Comparison of ENCODE assay signal across 15 mouse cellular contexts in the genomic region with DNA sequence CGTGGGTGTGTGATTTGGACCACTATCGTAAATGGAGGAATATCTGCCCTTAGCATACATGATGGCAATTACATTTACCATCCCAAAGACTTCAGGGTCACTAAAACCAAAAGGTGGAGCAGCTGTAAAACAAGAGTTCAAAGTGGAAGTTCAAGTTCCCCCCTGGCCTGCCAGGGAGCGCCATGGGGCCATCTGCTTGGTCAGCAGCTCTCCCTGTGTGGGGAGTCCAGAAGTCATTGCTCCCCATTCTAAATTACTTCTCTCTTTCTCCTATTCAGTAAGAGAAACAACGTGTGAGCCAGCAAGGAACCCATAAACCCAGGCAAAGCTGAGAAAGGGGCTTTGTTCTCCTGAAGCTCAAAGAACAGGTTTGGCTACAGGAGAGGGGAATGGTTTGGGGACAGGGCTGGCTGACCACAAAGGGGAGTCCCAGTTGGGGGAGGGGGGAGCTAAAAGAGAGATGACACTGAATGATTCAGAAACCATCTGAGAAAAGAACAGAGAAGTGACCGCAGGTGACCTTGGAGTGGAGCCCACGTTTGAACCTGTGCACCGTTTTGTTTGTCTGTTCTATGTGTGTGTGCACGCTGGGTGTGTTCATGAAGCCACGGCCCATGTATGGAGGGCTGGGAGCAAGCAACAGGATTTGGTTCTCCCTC. TPM values are rescaled to one million over a fixed set of nuclear protein-coding genes. Genes with fewer than 3 reads are reported as not detected.
A peak's percentile ranks its signal among the peaks of the same experiment; 100 is the strongest.
DNase-seq lines count a peak whose midpoint lies in the region; ATAC-seq and TF ChIP-seq lines count a peak whose summit lies in the region.
"Had no signal": no experiment of that assay in that cellular context is flagged by ENCODE, and none has a peak within 500 bp of the region (broad histone marks: within the 10 kb centered on the region; RNA-seq: fewer than 3 reads in every experiment).

No protein-coding gene starts in this region.

- peak; percentile 96 for DNase-seq in heart, adult 11 months
- no peak for DNase-seq in spleen, adult 2 months (ENCODE audit: low read depth in 1 of 2, low spot score in 2 of 2)
- no peak for DNase-seq in spleen, adult 12 weeks (ENCODE audit: low spot score)
- no peak for DNase-seq in left cerebral cortex, postnatal 36 days (ENCODE audit: low spot score in 2 of 2)
- DNase-seq in embryo, embryonic 9.5 days (ENCODE audit: extremely low spot score), result no peak
- no peak for DNase-seq in cerebellum, postnatal 10 days
- DNase-seq: cerebellum, adult 8-10 months; right cerebral cortex, postnatal 14 days; thymus, adult 18-20 months had no signal

- peaks cover 9% of the 10 kb centered on the region for H3K4me1 ChIP-seq in heart, embryonic 12.5 days (replicated peaks)
- H3K4me1 ChIP-seq in spleen, adult 2 months (ENCODE audit: control insufficient read depth, insufficient read depth, insufficient read length), result peaks cover 28% of the 10 kb centered on the region
- peaks cover 35% of the 10 kb centered on the region for H3K4me1 ChIP-seq in liver, embryonic 15.5 days (replicated peaks)

- no peaks in the 10 kb centered on the region for H3K9me3 ChIP-seq in heart, embryonic 12.5 days (replicated peaks)
- no peaks in the 10 kb centered on the region for H3K9me3 ChIP-seq in liver, embryonic 15.5 days (replicated peaks)
- H3K9me3 ChIP-seq: heart, embryonic 15.5 days; limb, embryonic 13.5 days; midbrain, embryonic 10.5 days; neural tube, embryonic 12.5 days had no signal

- H3K4me3 ChIP-seq in heart, embryonic 12.5 days, result no peak overlapping the region
- H3K4me3 ChIP-seq in spleen, adult 2 months (ENCODE audit: extremely low read depth, insufficient read depth, insufficient read length), result no peak overlapping the region
- no peak overlapping the region for H3K4me3 ChIP-seq in liver, embryonic 15.5 days (replicated peaks)
- H3K4me3 ChIP-seq: heart, embryonic 15.5 days; limb, embryonic 13.5 days; midbrain, embryonic 10.5 days; neural tube, embryonic 12.5 days had no signal

- no peak overlapping the region for H3K9ac ChIP-seq in heart, embryonic 12.5 days
- no peak overlapping the region for H3K9ac ChIP-seq in liver, embryonic 15.5 days
- H3K9ac ChIP-seq: heart, embryonic 15.5 days; limb, embryonic 13.5 days; neural tube, embryonic 12.5 days had no signal

- H3K4me2 ChIP-seq in heart, embryonic 12.5 days, result no peak overlapping the region
- peak overlapping the region; percentile 62 for H3K4me2 ChIP-seq in liver, embryonic 15.5 days
- H3K4me2 ChIP-seq: heart, embryonic 15.5 days; limb, embryonic 13.5 days; neural tube, embryonic 12.5 days had no signal

- WGBS in heart, embryonic 12.5 days, result 65% methylated on average over 9 of the region's 9 CpGs
- WGBS in spleen, adult 2 months, result 42% methylated on average over 9 of the region's 9 CpGs
- 46% methylated on average over 9 of the region's 9 CpGs for WGBS in liver, embryonic 15.5 days (ENCODE audit: insufficient replicate concordance)

- H3K36me3 ChIP-seq in heart, embryonic 12.5 days, result no peaks in the 10 kb centered on the region
- H3K36me3 ChIP-seq in spleen, adult 2 months (ENCODE audit: control insufficient read depth, insufficient read depth, low read length), result no peaks in the 10 kb centered on the region
- H3K36me3 ChIP-seq in liver, embryonic 15.5 days (replicated peaks), result no peaks in the 10 kb centered on the region
- H3K36me3 ChIP-seq: heart, embryonic 15.5 days; limb, embryonic 13.5 days; midbrain, embryonic 10.5 days; neural tube, embryonic 12.5 days had no signal

- no peak for ATAC-seq in heart, embryonic 12.5 days (ENCODE audit: insufficient number of reproducible peaks, low FRiP score)
- no peak for ATAC-seq in liver, embryonic 15.5 days (ENCODE audit: insufficient read depth)

- intact Hi-C loops in left cerebral cortex, postnatal 36 days (cut with DNase I), result no loop called here

- peaks cover 11% of the 10 kb centered on the region; the same call in 1 of the 2 replicates for H3K27me3 ChIP-seq in heart, embryonic 12.5 days (replicated peaks)
- no peaks in the 10 kb centered on the region for H3K27me3 ChIP-seq in spleen, adult 2 months (ENCODE audit: control insufficient read depth, insufficient read depth, low read length)
- H3K27me3 ChIP-seq in liver, embryonic 15.5 days, result peaks cover 15% of the 10 kb centered on the region

- TF ChIP-seq POLR2A in spleen, adult 2 months (IDR thresholded peaks at IDR 0.05; ENCODE audit: low read depth, low read length), result no peak

- no peak for TF ChIP-seq CTCF in spleen, adult 2 months (IDR thresholded peaks at IDR 0.05; ENCODE audit: extremely low read depth, insufficient read depth, insufficient read length, insufficient replicate concordance)

- no peak overlapping the region for H3K27ac ChIP-seq in heart, embryonic 12.5 days (ENCODE audit: poor library complexity, severe bottlenecking)
- H3K27ac ChIP-seq in spleen, adult 2 months (ENCODE audit: insufficient read depth, low read length), result peak overlapping the region; percentile 69
- peak overlapping the region; percentile 48; the same call in 1 of the 2 replicates for H3K27ac ChIP-seq in liver, embryonic 15.5 days (replicated peaks)
- H3K27ac ChIP-seq: heart, embryonic 15.5 days; limb, embryonic 13.5 days; midbrain, embryonic 10.5 days; neural tube, embryonic 12.5 days had no signal

RNA-seq across cellular contexts. Expression of a gene that starts 3.2 kb away (rescaled TPM):
- polyA plus RNA-seq in heart, embryonic 12.5 days (2016; fragmentation: Nextera tagmentation; extraction: Ambion mirVana), result 1.3 and 1.4 TPM in 2 replicates
- polyA plus RNA-seq in spleen, adult 2 months (2012; rRNA removed), result 40.7 and 45.8 TPM in 2 replicates
- 11.3 and 14.3 TPM in 2 replicates for polyA plus RNA-seq in liver, embryonic 15.5 days (2015; fragmentation: Nextera tagmentation; extraction: Ambion mirVana)
- total RNA-seq in left cerebral cortex, postnatal 36 days (2021), result 1 to 10 TPM; 1.8 to 2.8 TPM
